Mouse (Mus musculus): Measurements from ENCODE around the gene Plcd3. TPM values are rescaled to one million over a fixed set of nuclear protein-coding genes. Genes with fewer than 3 reads are reported as not detected.

Plcd3 gene
- total and polyA plus RNA-seq, 3 experiments: 2.0 to 2.6 TPM; not detected in 1

DNA sequence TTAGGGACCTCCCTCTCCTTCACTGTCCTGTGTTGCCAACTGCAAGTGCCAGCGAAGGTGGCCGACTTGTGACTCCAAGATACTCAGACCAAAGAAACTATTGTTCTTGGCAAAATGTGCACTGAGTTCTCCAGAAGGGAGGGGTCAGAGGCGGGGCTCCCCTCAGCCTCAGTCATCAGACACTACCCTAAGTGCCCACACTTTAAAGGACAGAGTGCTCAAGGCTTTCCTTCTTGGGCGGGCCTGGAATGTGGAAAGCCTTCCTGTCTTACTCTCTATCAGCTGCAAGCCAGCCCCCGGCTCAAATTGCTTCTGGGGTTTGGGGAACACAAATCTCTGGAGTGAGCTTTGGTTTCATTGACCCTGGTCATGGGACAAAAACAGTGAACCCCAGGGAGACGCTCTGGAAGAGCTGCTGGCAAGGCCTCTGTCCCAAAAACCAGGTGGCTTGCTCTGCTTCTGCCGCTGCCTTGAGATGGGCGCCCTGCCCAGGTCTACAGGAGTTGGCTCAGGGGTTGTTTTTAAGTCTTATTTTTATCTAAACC is 33.9 kb downstream of the Plcd3 start:
- H3K36me3 ChIP-seq (ENCODE audit: control insufficient read depth in 1 of 2, insufficient read depth in 2 of 2, low read length in 2 of 2): peaks cover 0 to 18% of the 10 kb centered on the region in 2 experiments; a peak in 2 of 4 replicates
- no peaks in the 10 kb centered on the region for H3K4me1 ChIP-seq (ENCODE audit: control insufficient read depth in 1 of 2, insufficient read depth in 2 of 2, low read length in 2 of 2)
- no peak for TF ChIP-seq GATA1 (IDR thresholded peaks at IDR 0.05; ENCODE audit: low read depth, low read length)
- TF ChIP-seq NRF1 (IDR thresholded peaks at IDR 0.05; ENCODE audit: insufficient read depth, low read depth, low read length, poor library complexity, severe bottlenecking): no peak
- no peak for TF ChIP-seq TCF12 (IDR thresholded peaks at IDR 0.05; ENCODE audit: low read depth, low read length)
- no peak for TF ChIP-seq SIN3A (IDR thresholded peaks at IDR 0.05; ENCODE audit: low read length)
- no peak for TF ChIP-seq JUND (IDR thresholded peaks at IDR 0.05; ENCODE audit: low read depth, low read length)
- no peak for TF ChIP-seq SMC3 (IDR thresholded peaks at IDR 0.05; ENCODE audit: low read depth, low read length)
- no peak for TF ChIP-seq TAL1 (IDR thresholded peaks at IDR 0.05; ENCODE audit: low read length)
- no peak for TF ChIP-seq ZC3H11A (IDR thresholded peaks at IDR 0.05; ENCODE audit: low read depth, low read length)
- TF ChIP-seq USF2 (IDR thresholded peaks at IDR 0.05; ENCODE audit: borderline replicate concordance in 1 of 2, insufficient read depth in 1 of 2, low read depth in 1 of 2, low read length in 2 of 2): no peak
- TF ChIP-seq TBP (IDR thresholded peaks at IDR 0.05; ENCODE audit: low read depth, low read length): no peak
- TF ChIP-seq RCOR1 (IDR thresholded peaks at IDR 0.05; ENCODE audit: low read depth, low read length): no peak
- TF ChIP-seq MAX (IDR thresholded peaks at IDR 0.05; ENCODE audit: low read length): no peak
- no peak for TF ChIP-seq EP300 (IDR thresholded peaks at IDR 0.05; ENCODE audit: low read depth in 1 of 2, low read length in 2 of 2)
- TF ChIP-seq ZNF384 (IDR thresholded peaks at IDR 0.05; ENCODE audit: low read depth, low read length): no peak
- H3K9me3 ChIP-seq (replicated peaks; ENCODE audit: insufficient read depth, low read length): no peaks in the 10 kb centered on the region
- no peak overlapping the region for H3K27ac ChIP-seq (ENCODE audit: control insufficient read depth, low read depth, low read length)
- no peaks in the 10 kb centered on the region for H3K79me2 ChIP-seq (ENCODE audit: control insufficient read depth, insufficient read depth, low read length, poor library complexity)
- H3K9ac ChIP-seq (ENCODE audit: control insufficient read depth, low read depth, low read length, poor library complexity, severe bottlenecking): no peak overlapping the region
- no peak for DNase-seq (ENCODE audit: low read depth, low spot score)
- H3K27me3 ChIP-seq (ENCODE audit: control insufficient read depth in 1 of 2, insufficient read depth in 2 of 2, low read length in 2 of 2): no peaks in the 10 kb centered on the region
- no peak overlapping the region for H3K4me3 ChIP-seq (ENCODE audit: control insufficient read depth in 1 of 2, insufficient read depth in 1 of 2, low read depth in 2 of 2, low read length in 2 of 2)

DNA sequence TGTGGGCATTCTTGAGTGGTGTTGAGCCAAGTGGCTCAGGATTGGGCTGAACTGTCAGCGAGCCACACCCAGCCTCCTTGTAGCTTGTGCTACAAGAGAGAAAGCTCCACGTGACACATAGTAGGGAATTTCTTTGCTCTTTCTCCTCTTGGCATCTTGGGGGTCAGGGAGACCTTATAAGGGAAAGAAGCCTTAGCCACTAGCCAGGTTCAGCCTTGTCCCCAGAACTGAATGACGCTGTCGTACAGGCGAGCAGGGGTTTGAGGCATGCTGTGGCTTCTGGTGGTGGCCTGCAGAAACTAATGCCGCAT is 34.5 kb downstream of the Plcd3 start:
- H3K27ac ChIP-seq (ENCODE audit: control insufficient read depth, low read depth, low read length): no peak overlapping the region
- H3K27me3 ChIP-seq (ENCODE audit: control insufficient read depth in 1 of 2, insufficient read depth in 2 of 2, low read length in 2 of 2): no peaks in the 10 kb centered on the region
- H3K9me3 ChIP-seq (replicated peaks; ENCODE audit: insufficient read depth, low read length): no peaks in the 10 kb centered on the region
- H3K4me1 ChIP-seq (ENCODE audit: control insufficient read depth in 1 of 2, insufficient read depth in 2 of 2, low read length in 2 of 2): no peaks in the 10 kb centered on the region
- no peak for DNase-seq (ENCODE audit: low read depth, low spot score)
- TF ChIP-seq MEF2A (IDR thresholded peaks at IDR 0.05; ENCODE audit: extremely low read depth, insufficient replicate concordance, low read depth, low read length, poor library complexity, severe bottlenecking) (no peak), POLR2AphosphoS5 (IDR thresholded peaks at IDR 0.05; ENCODE audit: borderline replicate concordance, low read depth, low read length) (no peak), GABPA (IDR thresholded peaks at IDR 0.05; ENCODE audit: low read depth, low read length) (no peak), ZKSCAN1 (IDR thresholded peaks at IDR 0.05; ENCODE audit: low read depth, low read length) (peak; percentile 44; the same call in 1 of the 2 replicates)
- H3K4me3 ChIP-seq (ENCODE audit: control insufficient read depth in 1 of 2, insufficient read depth in 1 of 2, low read depth in 2 of 2, low read length in 2 of 2): no peak overlapping the region
- H3K36me3 ChIP-seq (ENCODE audit: control insufficient read depth in 1 of 2, insufficient read depth in 2 of 2, low read length in 2 of 2): peaks cover 0 to 21% of the 10 kb centered on the region in 2 experiments; a peak in 2 of 4 replicates
- H3K79me2 ChIP-seq (ENCODE audit: control insufficient read depth, insufficient read depth, low read length, poor library complexity): no peaks in the 10 kb centered on the region
- no peak overlapping the region for H3K9ac ChIP-seq (ENCODE audit: control insufficient read depth, low read depth, low read length, poor library complexity, severe bottlenecking)
